Mouse (Mus musculus) liver, embryonic 16.5 days (tissue): ENCODE results near the gene BC024978. TPM values are rescaled to one million over a fixed set of nuclear protein-coding genes. Genes with fewer than 3 reads are reported as not detected.
A peak's percentile ranks its signal among the peaks of the same experiment; 100 is the strongest.

ENCODE experiments used
- ATAC-seq: fragments of 200-750 bp; cut with Nextera tagmentation; 2 replicates; pipeline ENCODE4 v1.8.0; 2017; ENCODE audit warnings: low read depth, mild to moderate bottlenecking, moderate number of reproducible peaks, moderate library complexity
- H3K27ac ChIP-seq: fragments of 300-500 bp; sonication (generic); 2 replicates; pipeline ENCODE4 v1.5.1; 2014; ENCODE audit warnings: mild to moderate bottlenecking, low read length
- H3K27me3 ChIP-seq: fragments of 300-500 bp; sonication (generic); 2 replicates; pipeline ENCODE4 v1.6.1; 2014; ENCODE audit warnings: low read depth, low read length, mixed read lengths; ENCODE audit not compliant: control insufficient read depth, insufficient read depth
- H3K36me3 ChIP-seq: fragments of 300-500 bp; sonication (generic); 2 replicates; pipeline ENCODE4 v1.6.1; 2014; ENCODE audit warnings: mild to moderate bottlenecking; ENCODE audit not compliant: control insufficient read depth, insufficient read depth
- H3K4me1 ChIP-seq: fragments of 300-500 bp; sonication (generic); 2 replicates; pipeline ENCODE4 v1.6.1; 2014; ENCODE audit warnings: low read depth, low read length, mixed read lengths; ENCODE audit not compliant: control insufficient read depth
- H3K4me2 ChIP-seq: fragments of 300-500 bp; sonication (generic); 2 replicates; pipeline ENCODE4 v1.6.1; 2014; ENCODE audit warnings: low read depth, low read length, mixed read lengths
- H3K4me3 ChIP-seq: fragments of 300-500 bp; sonication (generic); 2 replicates; pipeline ENCODE4 v1.5.1; 2014; ENCODE audit warnings: low read depth, mild to moderate bottlenecking, low read length
- H3K9ac ChIP-seq: fragments of 300-500 bp; sonication (generic); 2 replicates; pipeline ENCODE4 v1.6.1; 2014; ENCODE audit warnings: low read depth, low read length
- H3K9me3 ChIP-seq: fragments of 300-500 bp; sonication (generic); replicated peaks from 2 replicates; pipeline ENCODE4 v1.6.1; 2016; ENCODE audit warnings: low read length; ENCODE audit not compliant: control insufficient read depth
- WGBS: fragments of 180-500 bp; shearing (Covaris S2); extraction: QIAGEN DNeasy Blood & Tissue Kit; methylation state at CpG from one replicate; pipeline ENCODE4 v1.1.7; 2014; ENCODE audit not compliant: insufficient replicate concordance; 5-methylcytosine and 5-hydroxymethylcytosine counted together
- microRNA counts: library from miRNA; unstranded; fragments of <30 nt; microRNA quantifications from one replicate; lab custom pipeline; 2016
- microRNA-seq: library from miRNA; unstranded; fragments of <30 nt; microRNA quantifications from one replicate; pipeline ENCODE4, GENCODE M21; 2016
- polyA plus RNA-seq: library from polyadenylated mRNA; unstranded; fragments of >200 nt; fragmentation: Nextera tagmentation; extraction: Ambion mirVana; gene quantifications from 2 replicates; pipeline ENCODE4 v1.2.1, GENCODE M21; 2015

Gene BC024978
- polyA plus RNA-seq, 1 experiment from 2014 or later, result 0.87 TPM

DNA sequence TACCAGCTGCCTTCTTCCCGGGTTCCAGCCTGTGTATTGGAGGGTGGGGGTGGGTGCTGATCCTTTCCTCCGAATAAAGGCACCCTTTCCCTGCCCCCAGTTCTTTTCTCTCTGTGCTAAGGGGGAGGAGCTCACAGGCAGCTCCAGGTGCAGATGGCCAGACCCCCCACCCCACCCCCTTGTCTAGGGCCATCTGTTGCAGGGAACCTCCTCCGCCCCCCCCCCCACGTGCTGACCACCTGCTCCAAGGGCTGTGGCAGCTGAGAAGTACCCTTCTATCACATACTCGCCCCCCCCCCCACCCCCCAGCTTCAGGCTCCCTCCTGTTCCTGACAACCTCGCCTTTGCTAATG, 62.2 kb downstream of the BC024978 start:
- H3K9ac ChIP-seq, result peak overlapping the region; percentile 58
- no peaks in the 10 kb centered on the region for H3K9me3 ChIP-seq
- H3K36me3 ChIP-seq, result no peaks in the 10 kb centered on the region
- peak overlapping the region; percentile 99 for H3K4me2 ChIP-seq
- peaks cover 4% of the 10 kb centered on the region; the same call in 1 of the 2 replicates for H3K27me3 ChIP-seq
- 13% methylated on average over 5 of the region's 6 CpGs for WGBS
- peaks cover 27% of the 10 kb centered on the region for H3K4me1 ChIP-seq
- ATAC-seq, result no peak
- H3K4me3 ChIP-seq, result peak overlapping the region; percentile 72
- H3K27ac ChIP-seq, result peak overlapping the region; percentile 60

DNA sequence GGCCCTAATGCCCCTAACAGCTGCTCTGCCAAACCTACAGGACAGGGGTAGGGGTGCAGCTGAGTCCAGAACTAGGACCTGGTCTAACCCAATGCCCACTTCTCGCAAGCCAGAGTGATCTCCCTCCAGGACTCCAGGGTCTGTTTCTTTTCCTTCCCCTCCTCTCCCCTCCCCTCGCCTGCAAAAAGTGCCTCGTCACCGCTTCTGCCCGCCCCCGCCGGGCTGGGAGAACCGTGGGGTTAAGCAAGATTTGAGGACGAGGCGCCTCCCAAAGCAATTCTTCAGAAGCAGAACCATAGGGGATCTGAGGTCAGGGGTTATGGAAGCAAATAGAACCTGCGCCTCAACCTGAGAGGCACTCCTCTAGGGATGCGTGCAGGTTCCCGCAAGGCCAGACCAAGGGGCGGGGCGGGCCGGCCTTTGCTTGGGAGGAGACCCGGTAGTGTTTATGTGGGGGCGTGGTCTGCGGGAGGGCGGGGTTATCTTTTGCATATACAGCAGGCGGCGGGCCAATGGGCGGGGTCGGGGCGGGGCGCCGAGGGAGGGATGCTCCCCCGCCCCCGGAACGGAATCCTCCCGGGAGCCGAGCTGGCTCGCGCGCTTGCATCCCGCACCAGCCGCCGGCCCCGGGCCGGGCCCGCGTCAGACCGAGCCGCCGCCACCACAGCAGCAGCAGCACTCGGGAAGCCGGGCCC, 62.8 kb downstream of the BC024978 start, which contains the start of gene Numbl:
TSS of gene Numbl (plus strand) at position 229 of the 695 bp plus-strand sequence.
- Histone ChIP-seq H3K9ac (peak within 1 kb of the TSS; percentile 73), H3K9me3 (no peaks in the 10 kb centered on the region), H3K36me3 (no peaks in the 10 kb centered on the region), H3K27me3 (peaks cover 4% of the 10 kb centered on the region; the same call in 1 of the 2 replicates), H3K4me2 (peak within 1 kb of the TSS; percentile 99), H3K4me3 (peak within 1 kb of the TSS; percentile 72), H3K4me1 (peaks cover 27% of the 10 kb centered on the region), H3K27ac (peak within 1 kb of the TSS; percentile 60)
- ATAC-seq, result peak; percentile 89
- under 1% methylated on average over 41 of the region's 47 CpGs for WGBS

DNA sequence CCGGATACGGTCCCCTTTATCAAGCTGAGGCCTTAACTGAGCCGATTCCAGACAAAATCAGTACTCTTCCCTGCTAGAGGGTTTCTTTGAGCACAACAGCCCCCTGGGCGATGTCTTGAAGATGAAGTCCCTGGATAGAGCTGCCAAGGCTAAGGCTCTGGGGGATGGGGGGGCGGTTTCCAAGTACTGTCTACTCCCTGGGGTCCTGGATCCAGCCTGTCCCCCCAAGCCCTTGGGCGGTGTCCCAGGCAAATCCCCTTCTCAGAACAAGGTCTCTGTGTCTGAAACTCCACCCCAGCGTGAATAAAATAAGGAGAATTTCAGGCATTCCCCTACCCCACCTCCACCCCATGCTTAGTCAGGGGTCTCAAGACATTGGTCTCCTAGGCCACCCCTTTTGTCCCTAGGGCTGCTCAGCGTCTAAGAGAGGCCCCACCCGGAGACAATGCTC, 63.7 kb downstream of the BC024978 start:
- Histone ChIP-seq H3K27me3 (peaks cover 4% of the 10 kb centered on the region; the same call in 1 of the 2 replicates), H3K4me3 (peak overlapping the region; percentile 72), H3K27ac (no peak overlapping the region), H3K9ac (peak overlapping the region; percentile 73), H3K4me1 (peaks cover 27% of the 10 kb centered on the region), H3K4me2 (peak overlapping the region; percentile 99), H3K9me3 (no peaks in the 10 kb centered on the region), H3K36me3 (no peaks in the 10 kb centered on the region)
- ATAC-seq, result no peak
- WGBS, result 18% methylated on average over 9 of the region's 9 CpGs

DNA sequence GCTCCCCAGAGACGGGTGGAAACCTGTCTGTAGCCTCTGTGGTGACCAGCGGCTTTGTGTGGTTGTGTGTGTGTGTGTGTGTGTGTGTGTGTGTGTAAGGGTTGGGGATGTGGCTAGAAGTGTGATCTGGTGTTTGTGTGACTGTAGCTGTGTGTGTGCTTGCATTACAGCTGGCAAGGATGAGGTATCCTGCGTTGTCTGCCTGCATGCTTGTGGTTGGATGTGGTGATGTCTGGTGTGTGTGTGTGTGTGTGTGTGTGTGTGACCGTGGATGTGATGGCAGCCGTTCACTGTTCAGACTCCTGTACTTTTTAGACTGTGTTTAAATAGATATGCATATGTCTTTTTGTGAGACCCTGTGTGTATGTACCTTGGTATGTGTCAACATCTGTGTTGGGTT, 64.2 kb downstream of the BC024978 start:
- ATAC-seq, result no peak
- Histone ChIP-seq H3K4me3 (peak overlapping the region; percentile 72; the same call in 1 of the 2 replicates), H3K9me3 (no peaks in the 10 kb centered on the region), H3K4me2 (no peak overlapping the region; the same call in 1 of the 2 replicates), H3K4me1 (peaks cover 25% of the 10 kb centered on the region), H3K27ac (no peak overlapping the region), H3K9ac (no peak overlapping the region), H3K36me3 (no peaks in the 10 kb centered on the region), H3K27me3 (peaks cover 4% of the 10 kb centered on the region; the same call in 1 of the 2 replicates)
- 42% methylated on average over 5 of the region's 5 CpGs for WGBS

MicroRNAs within 50 kb of the gene (microRNA counts, 519-probe panel; counts per million panel counts)
- microRNA mmu-miR-1191 (lab: Ali Mortazavi, UCI), result 1,006 counts per million, percentile 5 among the panel's probes with 10 or more counts

Small RNAs within 50 kb of the gene (microRNA-seq; reads per million reads assigned to microRNA genes)
- gene Mir1191, result 3.9 reads per million, percentile 13 among the genes with 10 or more reads in this experiment
- not detected for gene Mir3101

Other genes with a start within 250 kb of the BC024978 start
- 14.0 and 18.5 TPM in 2 replicates for gene Cyp2a12, start 166.7 kb upstream of the BC024978 start, polyA plus RNA-seq
- 2.0 and 3.0 TPM in 2 replicates for gene Cyp2f2, start 75.9 kb upstream of the BC024978 start, polyA plus RNA-seq
- gene Cyp2t4, start 42.1 kb upstream of the BC024978 start, polyA plus RNA-seq, result not detected in 2 replicates
- 26.4 and 28.2 TPM in 2 replicates for gene Egln2, start 29.0 kb upstream of the BC024978 start, polyA plus RNA-seq
- 21.2 and 22.3 TPM in 2 replicates for gene Rab4b, start 16.9 kb upstream of the BC024978 start, polyA plus RNA-seq
- not detected in 2 replicates for gene Gm21983, start 14.7 kb upstream of the BC024978 start, polyA plus RNA-seq
- 0.74 and 0.76 TPM in 2 replicates for gene Mia, start 14.6 kb upstream of the BC024978 start, polyA plus RNA-seq
- 74.7 and 75.5 TPM in 2 replicates for gene Snrpa, start 490 bp downstream of the BC024978 start, polyA plus RNA-seq
- gene Itpkc, start 32.9 kb downstream of the BC024978 start, polyA plus RNA-seq, result 1.6 and 2.0 TPM in 2 replicates
- 26.6 and 32.3 TPM in 2 replicates for gene Coq8b, start 37.2 kb downstream of the BC024978 start, polyA plus RNA-seq
- gene Numbl, start 62.7 kb downstream of the BC024978 start, polyA plus RNA-seq, result 1.2 and 1.9 TPM in 2 replicates
- gene Ltbp4, start 141.9 kb downstream of the BC024978 start, polyA plus RNA-seq, result 5.2 and 7.6 TPM in 2 replicates
- 16.1 and 16.5 TPM in 2 replicates for gene Shkbp1, start 160.2 kb downstream of the BC024978 start, polyA plus RNA-seq
- gene Gm20479, start 161.6 kb downstream of the BC024978 start, polyA plus RNA-seq, result 0.23 and 0.44 TPM in 2 replicates